Mouse (Mus musculus) thymus, adult 2 months (tissue): ENCODE data around the gene Apoh. TPM values are rescaled to one million over a fixed set of nuclear protein-coding genes. Genes with fewer than 3 reads are reported as not detected.

Experiments used
- DNase-seq: peaks from one replicate; pipeline ENCODE4 v3.0.0; 2021
- H3K27ac ChIP-seq: fragments of 200-500 bp; 2 replicates; pipeline ENCODE4 v1.5.1; 2012; ENCODE audit warnings: low read length, control low read depth; ENCODE audit not compliant: control insufficient read depth, insufficient read depth
- H3K27me3 ChIP-seq: fragments of 200-500 bp; 2 replicates; pipeline ENCODE4 v1.6.1; 2012; ENCODE audit warnings: mild to moderate bottlenecking, low read length, moderate library complexity, mixed read lengths; ENCODE audit not compliant: control insufficient read depth, insufficient read depth
- H3K36me3 ChIP-seq: fragments of 200-500 bp; 2 replicates; pipeline ENCODE4 v1.6.1; 2012; ENCODE audit warnings: mild to moderate bottlenecking, low read length, moderate library complexity; ENCODE audit not compliant: control insufficient read depth, insufficient read depth
- H3K4me1 ChIP-seq: fragments of 200-500 bp; replicated peaks from 2 replicates; pipeline ENCODE4 v1.6.1; 2012; ENCODE audit warnings: low read length; ENCODE audit not compliant: control insufficient read depth, insufficient read depth
- H3K4me3 ChIP-seq: fragments of 200-500 bp; 2 replicates; pipeline ENCODE4 v1.5.1; 2012; ENCODE audit warnings: mild to moderate bottlenecking, low read length, control low read depth, moderate library complexity; ENCODE audit not compliant: control insufficient read depth, insufficient read depth
- CTCF ChIP-seq: fragments of 200-500 bp; IDR thresholded peaks from 2 replicates; pipeline ENCODE4 v1.5.1; 2012; ENCODE audit warnings: mild to moderate bottlenecking, control low read depth, low read length, moderate library complexity, borderline replicate concordance; ENCODE audit not compliant: control insufficient read depth, poor library complexity, insufficient read depth; ENCODE audit errors: extremely low read depth
- POLR2A ChIP-seq: fragments of 200-500 bp; IDR thresholded peaks from 2 replicates; pipeline ENCODE4 v1.6.1; 2012; ENCODE audit warnings: mild to moderate bottlenecking, low read length, control low read depth, moderate library complexity; ENCODE audit not compliant: control insufficient read depth, poor library complexity, insufficient read depth; ENCODE audit errors: extremely low read depth
- WGBS: fragments of 180-500 bp; shearing (Covaris S2); methylation state at CpG from one replicate; pipeline ENCODE4 v1.1.7; 2018; 5-methylcytosine and 5-hydroxymethylcytosine counted together
- polyA plus RNA-seq: library from polyadenylated mRNA; depleted of rRNA; stranded (reverse); fragments of >200 nt; gene quantifications from 2 replicates; pipeline ENCODE4 v1.2.3, GENCODE M21; 2012

The Apoh gene
- polyA plus RNA-seq, 1 experiment, result 0.40 TPM

GRCm38 (mm10) chr11:108364945-108365589 lies 21.9 kb downstream of the Apoh start:
- H3K36me3 ChIP-seq, result no peaks in the 10 kb centered on the region
- H3K27me3 ChIP-seq, result no peaks in the 10 kb centered on the region
- no peak for DNase-seq
- H3K4me1 ChIP-seq, result no peaks in the 10 kb centered on the region
- no peak overlapping the region for H3K4me3 ChIP-seq
- TF ChIP-seq CTCF (no peak), POLR2A (no peak)
- 74% methylated on average over 7 of the region's 7 CpGs for WGBS
- H3K27ac ChIP-seq, result no peak overlapping the region

DNA sequence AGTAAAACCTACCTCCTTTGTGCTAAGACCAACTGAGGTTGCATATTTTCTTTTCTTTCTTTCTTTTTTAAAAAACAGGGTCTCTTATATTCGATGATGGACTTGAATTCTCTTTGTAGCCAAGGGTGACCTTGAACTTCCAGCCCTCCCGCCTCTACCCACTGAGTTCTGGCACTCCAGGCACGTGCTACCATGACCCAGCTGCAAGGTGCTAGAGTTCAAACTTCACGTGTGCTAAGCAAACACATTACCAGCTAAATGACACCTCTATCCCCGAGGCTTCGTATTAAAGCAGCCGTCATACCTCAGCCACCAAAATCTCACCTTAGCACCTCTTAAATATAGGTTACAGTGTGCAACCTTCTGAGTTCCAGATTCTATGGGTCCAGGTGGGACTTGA lies 22.4 kb downstream of the Apoh start:
- no peaks in the 10 kb centered on the region for H3K27me3 ChIP-seq
- no peak overlapping the region for H3K4me3 ChIP-seq
- WGBS, result 88% methylated on average over 7 of the region's 7 CpGs
- H3K36me3 ChIP-seq, result no peaks in the 10 kb centered on the region
- no peak overlapping the region for H3K27ac ChIP-seq
- no peaks in the 10 kb centered on the region for H3K4me1 ChIP-seq
- TF ChIP-seq CTCF (no peak), POLR2A (no peak)
- no peak for DNase-seq

- Histone ChIP-seq H3K27ac (no peak overlapping the region), H3K4me1 (no peaks in the 10 kb centered on the region), H3K4me3 (no peak overlapping the region), H3K27me3 (no peaks in the 10 kb centered on the region), H3K36me3 (no peaks in the 10 kb centered on the region)
- no peak for DNase-seq
- TF ChIP-seq CTCF (no peak), POLR2A (no peak)
- 10% methylated on average over 1 of the region's 1 CpGs for WGBS
These were observed 23.9 kb downstream of the Apoh start for GRCm38 (mm10) chr11:108367046-108367445.

DNA sequence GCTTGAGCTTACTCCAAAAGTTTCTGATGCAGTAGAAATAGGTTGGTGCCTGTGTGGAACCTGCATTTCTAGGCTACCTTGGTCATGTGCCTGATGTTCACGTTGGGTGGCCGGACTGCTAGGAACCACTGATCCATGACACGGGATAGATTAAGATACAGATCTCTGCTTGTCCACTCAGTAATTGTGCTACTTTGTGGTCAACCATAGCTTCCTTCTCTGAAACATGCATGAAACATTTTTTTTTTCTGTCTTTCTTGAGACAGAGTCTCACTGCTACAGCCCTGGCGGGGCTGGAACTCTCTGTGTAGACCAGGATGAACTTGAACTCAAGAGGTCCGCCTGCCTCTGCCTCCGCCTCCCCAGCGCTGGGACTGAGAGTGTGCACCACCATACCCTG lies 33.7 kb downstream of the Apoh start:
- H3K4me1 ChIP-seq, result no peaks in the 10 kb centered on the region
- TF ChIP-seq CTCF (no peak), POLR2A (no peak)
- WGBS, result 93% methylated on average over 7 of the region's 7 CpGs
- no peak overlapping the region for H3K27ac ChIP-seq
- H3K27me3 ChIP-seq, result no peaks in the 10 kb centered on the region
- no peak overlapping the region for H3K4me3 ChIP-seq
- no peaks in the 10 kb centered on the region for H3K36me3 ChIP-seq
- no peak for DNase-seq

DNA sequence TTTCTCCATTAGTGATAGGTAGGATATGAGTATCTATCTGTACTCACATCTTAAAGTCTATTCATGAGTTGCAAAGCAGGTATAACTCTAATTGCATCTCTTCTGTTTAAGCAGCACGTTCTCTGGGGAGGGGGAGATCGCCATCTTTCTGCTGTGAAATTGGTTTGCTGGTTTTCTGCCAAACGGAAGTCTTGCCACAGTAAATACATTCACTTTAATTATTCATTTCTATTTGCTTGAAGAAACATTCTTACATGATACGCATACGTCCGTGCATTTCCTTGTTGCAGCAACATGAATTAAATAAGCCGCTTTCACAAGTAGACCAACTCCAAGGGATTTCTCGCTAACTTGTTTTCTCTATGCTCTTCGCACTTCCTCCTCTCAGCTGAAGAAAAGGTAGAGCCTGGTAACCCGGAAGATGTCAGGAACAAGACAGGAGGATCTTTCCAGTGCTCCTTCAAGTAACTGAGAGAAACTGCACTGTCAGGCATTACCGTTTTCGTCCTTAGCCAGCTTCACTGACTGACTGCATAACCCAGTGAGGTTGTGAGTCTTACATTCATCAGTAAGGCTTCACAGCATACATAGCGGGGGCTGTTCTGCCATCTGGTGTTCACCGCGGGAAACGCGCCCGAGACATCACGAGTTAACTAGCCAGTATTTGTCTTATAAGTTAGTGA lies 34.7 kb downstream of the Apoh start:
- 25% methylated on average over 19 of the region's 19 CpGs for WGBS
- TF ChIP-seq CTCF, result peak; percentile 74; the same call in 1 of the 2 replicates
- no peak for TF ChIP-seq POLR2A
- Histone ChIP-seq H3K27ac (no peak overlapping the region), H3K36me3 (no peaks in the 10 kb centered on the region), H3K4me1 (no peaks in the 10 kb centered on the region), H3K4me3 (no peak overlapping the region), H3K27me3 (no peaks in the 10 kb centered on the region)
- DNase-seq, result peak; percentile 79

DNA sequence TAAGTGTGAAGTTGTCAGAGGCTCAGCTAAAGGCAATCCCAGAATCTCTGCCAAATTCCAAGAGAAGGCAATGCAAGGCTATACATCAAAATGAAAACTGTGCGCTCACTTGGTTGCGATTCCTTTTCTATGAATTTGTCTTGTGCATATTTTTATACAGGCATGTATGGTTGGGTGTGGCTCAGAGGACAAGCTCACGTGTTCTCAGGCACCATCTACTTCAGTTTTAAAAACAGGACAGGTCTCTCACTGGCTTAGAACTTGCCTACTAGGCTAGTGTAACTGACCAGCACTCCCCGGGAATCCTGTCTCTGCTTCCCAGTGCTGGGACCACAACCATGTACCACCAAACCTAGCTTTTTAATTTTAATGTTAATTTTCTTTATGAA lies 35.2 kb downstream of the Apoh start:
- H3K36me3 ChIP-seq, result no peaks in the 10 kb centered on the region
- no peak overlapping the region for H3K4me3 ChIP-seq
- TF ChIP-seq CTCF (no peak), POLR2A (no peak)
- 91% methylated on average over 4 of the region's 4 CpGs for WGBS
- no peak for DNase-seq
- no peaks in the 10 kb centered on the region for H3K4me1 ChIP-seq
- H3K27me3 ChIP-seq, result no peaks in the 10 kb centered on the region
- H3K27ac ChIP-seq, result no peak overlapping the region
